Mouse (Mus musculus) midbrain, embryonic 15.5 days (tissue): ENCODE data around the gene Abcg4. TPM values are rescaled to one million over a fixed set of nuclear protein-coding genes. Genes with fewer than 3 reads are reported as not detected.

ENCODE experiments used
- ATAC-seq: fragments of 200-750 bp; cut with Nextera tagmentation; replicated peaks from 2 replicates; pipeline ENCODE4 v1.8.0; 2017; ENCODE audit warnings: moderate TSS enrichment
- H3K27ac ChIP-seq: fragments of 300-500 bp; sonication (generic); 2 replicates; pipeline ENCODE4 v1.5.1; 2015; ENCODE audit warnings: mild to moderate bottlenecking, inconsistent platforms
- H3K27me3 ChIP-seq: fragments of 300-500 bp; sonication (generic); replicated peaks from 2 replicates; pipeline ENCODE4 v1.6.1; 2015; ENCODE audit warnings: inconsistent platforms
- H3K36me3 ChIP-seq: fragments of 300-500 bp; sonication (generic); replicated peaks from 2 replicates; pipeline ENCODE4 v1.6.1; 2015; ENCODE audit warnings: inconsistent platforms
- H3K4me1 ChIP-seq: fragments of 300-500 bp; sonication (generic); 2 replicates; pipeline ENCODE4 v1.6.1; 2015; ENCODE audit warnings: inconsistent platforms
- H3K4me2 ChIP-seq: fragments of 300-500 bp; sonication (generic); 2 replicates; pipeline ENCODE4 v1.6.1; 2015; ENCODE audit warnings: inconsistent platforms, mild to moderate bottlenecking, moderate library complexity
- H3K4me3 ChIP-seq: fragments of 300-500 bp; sonication (generic); 2 replicates; pipeline ENCODE4 v1.5.1; 2015; ENCODE audit warnings: mild to moderate bottlenecking, inconsistent platforms
- H3K9ac ChIP-seq: fragments of 300-500 bp; sonication (generic); 2 replicates; pipeline ENCODE4 v1.6.1; 2015; ENCODE audit warnings: mild to moderate bottlenecking, inconsistent platforms
- H3K9me3 ChIP-seq: fragments of 300-500 bp; sonication (generic); 2 replicates; pipeline ENCODE4 v1.6.1; 2016; ENCODE audit warnings: inconsistent platforms
- WGBS: fragments of 180-500 bp; shearing (Covaris S2); methylation state at CpG from one replicate; pipeline ENCODE4 v1.1.7; 2015; ENCODE audit warnings: mixed read lengths; 5-methylcytosine and 5-hydroxymethylcytosine counted together
- polyA plus RNA-seq: library from polyadenylated mRNA; unstranded; fragments of >200 nt; fragmentation: Nextera tagmentation; extraction: Ambion mirVana; gene quantifications from 2 replicates; pipeline ENCODE4 v1.2.1, GENCODE M21; 2015

Gene Abcg4
- polyA plus RNA-seq, 1 experiment from 2014 or later, result 31.1 TPM

GRCm38 (mm10) chr9:44241418-44241817 lies 47.0 kb downstream of the Abcg4 start:
- H3K36me3 ChIP-seq, result no peaks in the 10 kb centered on the region
- WGBS, result 78% methylated on average over 9 of the region's 9 CpGs
- H3K9me3 ChIP-seq, result no peaks in the 10 kb centered on the region
- H3K27me3 ChIP-seq, result no peaks in the 10 kb centered on the region
- H3K27ac ChIP-seq, result no peak overlapping the region
- H3K4me1 ChIP-seq, result no peaks in the 10 kb centered on the region
- ATAC-seq, result no peak
- no peak overlapping the region for H3K9ac ChIP-seq
- H3K4me2 ChIP-seq, result no peak overlapping the region
- H3K4me3 ChIP-seq, result no peak overlapping the region

DNA sequence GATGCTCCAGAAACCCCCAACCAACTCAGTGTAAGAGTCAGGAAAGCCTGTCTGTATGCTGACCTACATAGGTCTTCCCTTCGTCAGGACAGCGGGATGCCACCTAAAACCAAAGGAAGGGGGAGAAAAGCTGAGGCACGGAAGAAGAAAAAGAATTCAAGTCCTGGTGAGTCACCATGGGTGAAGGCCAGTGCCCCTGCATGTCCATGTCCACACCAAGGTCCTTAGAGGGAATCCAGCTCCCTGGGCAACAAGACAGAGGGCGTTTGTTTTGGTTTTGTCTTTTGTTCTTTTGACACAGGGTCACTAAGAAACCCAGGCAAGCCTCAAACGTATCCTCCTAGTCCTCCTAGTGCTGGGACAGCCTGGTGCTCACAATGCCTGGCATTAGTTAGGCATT lies 47.5 kb downstream of the Abcg4 start:
- WGBS, result 44% methylated on average over 5 of the region's 5 CpGs
- ATAC-seq, result no peak
- Histone ChIP-seq H3K4me2 (no peak overlapping the region), H3K27me3 (no peaks in the 10 kb centered on the region), H3K27ac (no peak overlapping the region), H3K9me3 (no peaks in the 10 kb centered on the region), H3K4me3 (no peak overlapping the region), H3K9ac (no peak overlapping the region), H3K36me3 (no peaks in the 10 kb centered on the region), H3K4me1 (no peaks in the 10 kb centered on the region)

- no peak within 1 kb of the TSS for H3K9ac ChIP-seq
- H3K27ac ChIP-seq, result no peak within 1 kb of the TSS
- H3K36me3 ChIP-seq, result no peaks in the 10 kb centered on the region
- no peaks in the 10 kb centered on the region for H3K27me3 ChIP-seq
- H3K9me3 ChIP-seq, result no peaks in the 10 kb centered on the region
- no peak within 1 kb of the TSS for H3K4me2 ChIP-seq
- no peaks in the 10 kb centered on the region for H3K4me1 ChIP-seq
- 57% methylated on average over 2 of the region's 2 CpGs for WGBS
- no peak for ATAC-seq
- H3K4me3 ChIP-seq, result no peak within 1 kb of the TSS
These were observed 48.0 kb downstream of the Abcg4 start, which contains the start of gene Ccdc153 for GRCm38 (mm10) chr9:44240399-44240798. Gene Ccdc153 (plus strand): TSS chr9:44240676.

GRCm38 (mm10) chr9:44239447-44239846 lies 49.0 kb downstream of the Abcg4 start:
- 14% methylated on average over 5 of the region's 5 CpGs for WGBS
- Histone ChIP-seq H3K4me2 (no peak overlapping the region), H3K27ac (no peak overlapping the region), H3K36me3 (no peaks in the 10 kb centered on the region), H3K4me1 (0 out of 2 replicates have a peak, but pooled peaks cover 4% of the 10 kb centered on the region), H3K9me3 (no peaks in the 10 kb centered on the region), H3K27me3 (no peaks in the 10 kb centered on the region), H3K4me3 (no peak overlapping the region), H3K9ac (no peak overlapping the region)
- 0 out of 2 replicates have a peak, but pooled peaks have one; percentile 33 for ATAC-seq

GRCm38 (mm10) chr9:44238501-44239190 lies 49.8 kb downstream of the Abcg4 start:
- Histone ChIP-seq H3K9ac (no peak overlapping the region), H3K4me1 (0 out of 2 replicates have a peak, but pooled peaks cover 6% of the 10 kb centered on the region), H3K27me3 (no peaks in the 10 kb centered on the region), H3K4me3 (no peak overlapping the region), H3K36me3 (no peaks in the 10 kb centered on the region), H3K9me3 (no peaks in the 10 kb centered on the region), H3K4me2 (no peak overlapping the region), H3K27ac (no peak overlapping the region)
- WGBS, result 77% methylated on average over 17 of the region's 17 CpGs
- no peak for ATAC-seq

DNA sequence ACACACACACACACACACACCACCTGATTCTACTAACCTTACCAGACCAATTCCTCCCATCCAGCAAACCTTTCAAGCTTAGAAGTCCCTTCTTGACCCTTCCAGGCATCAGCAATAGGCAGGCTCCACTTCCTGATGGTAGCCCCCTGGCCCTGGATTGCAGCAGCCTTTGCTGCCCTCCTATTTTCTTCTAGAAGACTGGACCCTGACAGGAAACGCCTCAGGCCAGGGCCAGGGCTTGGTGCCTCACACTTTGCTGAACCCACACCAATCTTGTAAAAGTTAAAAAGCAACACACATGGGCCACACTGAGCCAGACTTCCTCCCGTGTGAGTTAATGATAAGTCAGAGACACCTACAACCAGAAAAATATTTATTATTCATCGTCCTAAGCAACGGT lies 51.3 kb downstream of the Abcg4 start:
- H3K27ac ChIP-seq, result no peak overlapping the region
- no peak overlapping the region for H3K4me2 ChIP-seq
- no peaks in the 10 kb centered on the region for H3K9me3 ChIP-seq
- no peaks in the 10 kb centered on the region for H3K27me3 ChIP-seq
- peaks cover 14% of the 10 kb centered on the region for H3K4me1 ChIP-seq
- H3K9ac ChIP-seq, result no peak overlapping the region
- WGBS, result 81% methylated on average over 4 of the region's 4 CpGs
- H3K4me3 ChIP-seq, result no peak overlapping the region
- no peak for ATAC-seq
- H3K36me3 ChIP-seq, result no peaks in the 10 kb centered on the region

DNA sequence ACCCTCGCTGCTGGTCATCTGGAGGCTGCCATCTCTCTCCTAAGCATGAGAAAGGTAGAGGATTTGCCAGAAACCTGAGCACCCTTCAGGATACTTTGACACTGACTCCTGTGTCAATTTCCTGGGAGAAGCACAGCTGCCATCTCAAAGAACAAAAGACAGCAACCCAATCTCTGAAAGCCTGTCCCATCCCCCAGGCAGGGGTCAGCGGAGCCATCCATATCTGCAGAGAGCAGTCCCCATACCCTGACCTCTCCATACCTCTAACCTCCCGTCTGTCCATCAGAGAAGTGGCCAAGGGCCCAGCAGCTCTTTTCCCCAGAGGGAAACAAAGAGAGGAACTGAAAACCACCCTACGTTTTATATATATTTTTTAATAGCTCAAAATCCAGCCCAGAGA lies 51.8 kb downstream of the Abcg4 start:
- no peaks in the 10 kb centered on the region for H3K27me3 ChIP-seq
- H3K4me1 ChIP-seq, result peaks cover 19% of the 10 kb centered on the region
- no peak overlapping the region for H3K4me3 ChIP-seq
- 0 out of 2 replicates have a peak overlapping the region, but pooled peaks have one; percentile 4 for H3K9ac ChIP-seq
- no peak overlapping the region for H3K27ac ChIP-seq
- H3K4me2 ChIP-seq, result no peak overlapping the region
- no peaks in the 10 kb centered on the region for H3K36me3 ChIP-seq
- H3K9me3 ChIP-seq, result no peaks in the 10 kb centered on the region
- no peak for ATAC-seq
- WGBS, result 59% methylated on average over 4 of the region's 4 CpGs

DNA sequence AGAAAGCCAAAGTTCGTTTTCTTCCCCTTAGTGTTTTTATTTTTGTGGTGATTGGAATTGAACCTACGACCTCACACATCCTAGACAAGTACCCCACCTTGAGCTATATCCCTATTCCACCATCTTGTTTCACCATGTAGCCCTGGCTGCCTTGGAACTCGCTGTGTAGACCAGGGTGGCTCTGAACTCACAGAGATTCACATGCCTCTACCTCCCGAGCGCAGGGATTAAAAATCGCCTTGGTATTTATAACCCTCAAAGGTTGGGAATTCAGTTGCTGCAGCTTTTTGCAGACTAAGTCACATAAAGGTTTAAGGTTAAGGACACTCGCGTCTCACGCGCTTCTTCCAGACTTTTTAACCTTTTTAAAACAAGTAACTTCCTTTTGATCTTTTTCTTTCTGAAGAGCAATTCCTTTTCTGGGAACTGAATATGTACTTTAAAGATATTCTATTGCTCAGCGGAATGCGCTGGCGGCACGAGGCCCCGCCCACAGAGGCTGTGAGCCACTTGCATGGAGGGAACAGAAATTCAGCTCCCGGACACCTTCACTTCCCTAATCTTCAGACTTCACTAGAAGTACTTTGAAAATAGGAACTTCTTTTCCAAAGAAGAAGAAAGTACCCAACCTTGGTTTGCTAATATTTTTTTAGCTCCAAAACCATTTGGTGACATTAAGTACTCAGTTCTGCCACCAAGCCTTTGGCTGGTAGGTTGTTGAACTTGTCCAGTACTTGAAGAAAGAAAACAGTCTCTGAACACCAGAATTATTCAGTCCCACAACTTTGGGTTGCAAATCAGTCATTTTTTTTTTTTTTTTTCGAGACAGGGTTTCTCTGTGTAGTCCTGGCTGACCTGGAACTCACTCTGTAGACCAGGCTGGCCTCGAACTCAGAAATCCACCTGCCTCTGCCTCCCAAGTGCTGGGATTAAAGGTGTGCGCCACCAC lies 53.7 kb downstream of the Abcg4 start:
- Histone ChIP-seq H3K27ac (peak overlapping the region; percentile 96), H3K9ac (peak overlapping the region; percentile 3; the same call in 1 of the 2 replicates), H3K9me3 (no peaks in the 10 kb centered on the region), H3K36me3 (no peaks in the 10 kb centered on the region), H3K4me2 (peak overlapping the region; percentile 44), H3K4me3 (peak overlapping the region; percentile 73), H3K27me3 (no peaks in the 10 kb centered on the region), H3K4me1 (peaks cover 26% of the 10 kb centered on the region)
- peak; percentile 53 for ATAC-seq
- 26% methylated on average over 19 of the region's 19 CpGs for WGBS

DNA sequence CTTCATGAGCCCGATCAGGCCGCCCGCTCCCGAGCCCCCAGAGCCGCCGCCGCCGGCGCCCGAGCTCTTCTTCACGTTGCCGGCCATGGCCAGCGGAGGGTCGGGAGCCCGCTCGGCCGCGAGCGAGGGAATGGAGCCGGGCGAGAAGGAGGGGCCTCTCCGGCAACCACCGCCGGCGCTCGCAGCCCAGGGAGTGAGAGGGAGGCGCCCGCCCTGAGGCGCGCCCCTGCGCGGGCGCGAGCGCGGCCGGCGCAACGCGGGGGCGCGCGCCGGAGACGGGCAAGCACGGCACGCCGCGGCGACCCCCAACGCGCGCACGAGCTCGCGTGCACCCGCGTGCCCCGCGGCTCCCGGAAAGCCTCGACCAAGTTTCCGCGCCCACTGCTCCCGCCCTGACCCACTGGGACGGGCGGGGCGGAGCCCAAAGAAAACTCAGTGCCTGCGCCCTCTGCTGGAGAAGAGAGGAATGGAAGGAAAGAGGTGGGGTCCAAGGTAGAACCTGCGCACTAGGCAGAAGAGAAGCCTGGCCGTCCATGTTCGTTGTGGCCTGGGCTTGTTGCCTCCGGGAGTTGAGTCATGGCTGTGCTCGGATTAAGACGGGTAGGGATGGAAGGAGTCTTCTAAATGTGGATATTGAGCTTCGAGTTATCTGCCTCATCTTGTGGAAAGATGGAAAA lies 54.5 kb downstream of the Abcg4 start, which contains the start of gene Cbl:
Gene Cbl, minus strand, starts transcription at position 248 of the 677 bp plus-strand sequence.
- Histone ChIP-seq H3K27ac (peak within 1 kb of the TSS; percentile 96), H3K4me3 (peak within 1 kb of the TSS; percentile 73), H3K4me2 (peak within 1 kb of the TSS; percentile 75), H3K9ac (peak within 1 kb of the TSS; percentile 81), H3K36me3 (no peaks in the 10 kb centered on the region), H3K9me3 (no peaks in the 10 kb centered on the region), H3K27me3 (no peaks in the 10 kb centered on the region), H3K4me1 (peaks cover 27% of the 10 kb centered on the region)
- WGBS, result under 1% methylated on average over 72 of the region's 76 CpGs
- ATAC-seq, result peak; percentile 92

GRCm38 (mm10) chr9:44233021-44233801 lies 55.2 kb downstream of the Abcg4 start:
- under 1% methylated on average over 40 of the region's 40 CpGs for WGBS

GRCm38 (mm10) chr9:44231609-44232008 lies 56.8 kb downstream of the Abcg4 start:
- H3K9me3 ChIP-seq, result no peaks in the 10 kb centered on the region
- peak overlapping the region; percentile 73; the same call in 1 of the 2 replicates for H3K4me3 ChIP-seq
- H3K27ac ChIP-seq, result no peak overlapping the region
- H3K9ac ChIP-seq, result no peak overlapping the region
- peaks cover 31% of the 10 kb centered on the region for H3K4me1 ChIP-seq
- H3K27me3 ChIP-seq, result no peaks in the 10 kb centered on the region
- no peak for ATAC-seq
- H3K4me2 ChIP-seq, result peak overlapping the region; percentile 75
- H3K36me3 ChIP-seq, result no peaks in the 10 kb centered on the region

More at GRCm38 (mm10) chr9:44233021-44233801, 55.2 kb downstream of the Abcg4 start:
- peak; percentile 82 for ATAC-seq
- Histone ChIP-seq H3K4me1 (peaks cover 31% of the 10 kb centered on the region), H3K27ac (peak overlapping the region; percentile 96), H3K9ac (peak overlapping the region; percentile 81), H3K36me3 (no peaks in the 10 kb centered on the region), H3K9me3 (no peaks in the 10 kb centered on the region), H3K27me3 (no peaks in the 10 kb centered on the region), H3K4me3 (peak overlapping the region; percentile 73), H3K4me2 (peak overlapping the region; percentile 75)
